Mouse (Mus musculus): ENCODE results near the gene Gm15023. TPM values are rescaled to one million over a fixed set of nuclear protein-coding genes. Genes with fewer than 3 reads are reported as not detected.

The Gm15023 gene
- not detected for polyA plus RNA-seq (2012; fragmentation: generic; extraction: Trizol)

GRCm38 (mm10) chrX:135177532-135177931 is at the start of gene Gm15023:
TSS of gene Gm15023 (minus strand) at chrX:135177632.

DNA sequence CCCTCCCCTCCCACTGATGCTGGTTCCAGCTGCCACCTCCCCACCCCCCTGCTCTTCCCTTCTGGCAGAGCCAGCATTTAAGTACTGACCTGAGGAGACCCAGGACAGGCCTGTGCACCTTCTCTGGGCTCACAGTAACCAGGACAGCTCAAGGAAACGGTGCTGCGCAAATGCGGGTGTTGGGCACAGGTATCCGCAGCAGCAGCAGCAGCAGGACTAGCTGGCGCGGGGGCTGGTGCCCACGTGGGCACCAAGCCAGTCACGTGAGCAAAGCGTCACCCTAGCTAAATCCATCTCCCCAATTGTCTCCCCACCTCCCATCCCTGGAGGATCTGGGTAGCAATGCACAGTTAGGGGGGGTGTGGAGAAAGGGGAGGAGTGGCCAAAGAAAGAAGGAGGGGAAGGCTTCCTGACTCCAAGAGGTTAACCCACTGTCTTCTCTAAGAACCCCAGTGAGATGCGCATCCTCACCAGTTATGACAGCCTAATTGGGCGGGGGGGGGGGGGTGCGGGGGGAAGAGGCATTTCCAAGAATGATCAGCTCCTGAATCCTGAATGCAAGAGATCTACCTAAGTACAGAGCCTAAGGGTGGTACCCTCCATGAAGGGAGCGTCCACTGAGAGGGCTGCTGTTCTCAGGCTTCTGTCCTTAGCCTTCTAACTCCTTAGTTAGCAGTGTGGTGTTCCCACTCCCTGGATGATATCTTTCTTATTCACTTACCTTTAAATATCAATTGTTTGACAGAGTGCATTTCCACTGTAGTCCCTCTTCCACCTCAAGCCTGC is 33.2 kb upstream of the Gm15023 start, which contains the start of gene Tceal6:
Gene Tceal6 (minus strand): TSS at position 252 of the 786 bp plus-strand sequence.

Other genes with a start within 250 kb of the Gm15023 start
- not detected for gene Nxf2, start 212.9 kb downstream of the Gm15023 start, polyA plus RNA-seq (2012; fragmentation: generic; extraction: Trizol)
- gene Zmat1, start 168.4 kb downstream of the Gm15023 start, polyA plus RNA-seq (2012; fragmentation: generic; extraction: Trizol): 1 to 10 TPM in 1 of 2 experiments, under 1 TPM in 1; 0.12 to 1.2 TPM
- gene Tceal6, start 33.1 kb upstream of the Gm15023 start, polyA plus RNA-seq (2012; fragmentation: generic; extraction: Trizol): not detected
- not detected for gene Pramel3, start 124.7 kb upstream of the Gm15023 start, polyA plus RNA-seq (2012; fragmentation: generic; extraction: Trizol)
- gene Gm5128, start 195.7 kb upstream of the Gm15023 start, polyA plus RNA-seq (2012; fragmentation: generic; extraction: Trizol): not detected